Mouse (Mus musculus) myocyte (in vitro differentiated cells): ENCODE measurements around the gene Cd37. TPM values are rescaled to one million over a fixed set of nuclear protein-coding genes. Genes with fewer than 3 reads are reported as not detected.

Source experiments
- H3K27me3 ChIP-seq: one replicate; pipeline ENCODE4 v1.6.1; 2011; ENCODE audit not compliant: control insufficient read depth, insufficient read depth, insufficient read length
- H3K36me3 ChIP-seq: one replicate; pipeline ENCODE4 v1.6.1; 2011; ENCODE audit not compliant: control insufficient read depth, insufficient read depth
- H3K4me2 ChIP-seq: one replicate; pipeline ENCODE4 v1.6.1; 2011; ENCODE audit warnings: low read depth, control low read depth
- H3K4me3 ChIP-seq: one replicate; pipeline ENCODE4 v1.5.1; 2011; ENCODE audit warnings: mild to moderate bottlenecking, control low read depth, moderate library complexity
- H3K79me2 ChIP-seq: one replicate; pipeline ENCODE4 v1.6.1; 2011; ENCODE audit not compliant: control insufficient read depth, insufficient read depth
- H3ac ChIP-seq: one replicate; pipeline ENCODE4 v1.6.1; 2011; ENCODE audit not compliant: control insufficient read depth, insufficient read length
- CEBPB ChIP-seq: IDR thresholded peaks from 2 replicates; pipeline ENCODE4 v1.6.1; 2011; ENCODE audit warnings: mild to moderate bottlenecking, moderate library complexity; ENCODE audit not compliant: poor library complexity, insufficient read depth, severe bottlenecking
- E2F4 ChIP-seq: IDR thresholded peaks from one replicate; pipeline ENCODE4 v1.6.1; 2011; ENCODE audit warnings: mild to moderate bottlenecking, control low read depth, moderate library complexity; ENCODE audit not compliant: insufficient read depth
- MAX ChIP-seq: IDR thresholded peaks from one replicate; pipeline ENCODE4 v1.6.1; 2011; ENCODE audit warnings: low read depth, mild to moderate bottlenecking, control low read depth
- MYOD1 ChIP-seq, 3 experiments: IDR thresholded peaks; one replicate each; pipeline ENCODE4 v1.6.1; 2011; ENCODE audit warnings: control low read depth in 2 of 3, low read depth in 2 of 3, mild to moderate bottlenecking in 2 of 3, moderate library complexity in 1 of 3; ENCODE audit not compliant: insufficient read length in 2 of 3, control insufficient read depth in 1 of 3
- MYOG ChIP-seq, 3 experiments: IDR thresholded peaks; one replicate each; pipeline ENCODE4 v1.6.1; 2011; ENCODE audit warnings: control low read depth in 2 of 3, low read depth in 2 of 3, mild to moderate bottlenecking in 2 of 3; ENCODE audit not compliant: insufficient read length in 2 of 3, control insufficient read depth in 1 of 3, insufficient read depth in 1 of 3
- POLR2A ChIP-seq: IDR thresholded peaks from one replicate; pipeline ENCODE4 v1.6.1; 2011; ENCODE audit warnings: low read depth, mild to moderate bottlenecking, control low read depth, moderate library complexity; ENCODE audit not compliant: insufficient read length
- POLR2AphosphoS2 ChIP-seq: IDR thresholded peaks from one replicate; pipeline ENCODE4 v1.6.1; 2011; ENCODE audit warnings: low read depth, control low read depth; ENCODE audit not compliant: insufficient read length
- REST ChIP-seq: IDR thresholded peaks from one replicate; pipeline ENCODE4 v1.6.1; 2011; ENCODE audit warnings: mild to moderate bottlenecking, control low read depth, moderate library complexity; ENCODE audit not compliant: insufficient read depth, insufficient read length
- SRF ChIP-seq: IDR thresholded peaks from one replicate; pipeline ENCODE4 v1.6.1; 2011; ENCODE audit warnings: low read depth; ENCODE audit not compliant: control insufficient read depth, insufficient read length
- TCF12 ChIP-seq: IDR thresholded peaks from one replicate; pipeline ENCODE4 v1.6.1; 2011; ENCODE audit warnings: mild to moderate bottlenecking, control low read depth; ENCODE audit not compliant: poor library complexity, insufficient read depth, severe bottlenecking
- TCF3 ChIP-seq: IDR thresholded peaks from one replicate; pipeline ENCODE4 v1.6.1; 2011; ENCODE audit warnings: low read depth, control low read depth; ENCODE audit not compliant: insufficient read length
- USF1 ChIP-seq: IDR thresholded peaks from one replicate; pipeline ENCODE4 v1.6.1; 2011; ENCODE audit warnings: low read depth, mild to moderate bottlenecking, control low read depth, moderate library complexity
- polyA plus RNA-seq: library from polyadenylated mRNA; unstranded; fragments of >200 nt; fragmentation: generic; extraction: Trizol; gene quantifications from one replicate; pipeline ENCODE4 v1.2.1, GENCODE M21; 2012; ENCODE audit warnings: missing spikeins

Gene Cd37
- polyA plus RNA-seq, 1 experiment: 0.18 TPM

DNA sequence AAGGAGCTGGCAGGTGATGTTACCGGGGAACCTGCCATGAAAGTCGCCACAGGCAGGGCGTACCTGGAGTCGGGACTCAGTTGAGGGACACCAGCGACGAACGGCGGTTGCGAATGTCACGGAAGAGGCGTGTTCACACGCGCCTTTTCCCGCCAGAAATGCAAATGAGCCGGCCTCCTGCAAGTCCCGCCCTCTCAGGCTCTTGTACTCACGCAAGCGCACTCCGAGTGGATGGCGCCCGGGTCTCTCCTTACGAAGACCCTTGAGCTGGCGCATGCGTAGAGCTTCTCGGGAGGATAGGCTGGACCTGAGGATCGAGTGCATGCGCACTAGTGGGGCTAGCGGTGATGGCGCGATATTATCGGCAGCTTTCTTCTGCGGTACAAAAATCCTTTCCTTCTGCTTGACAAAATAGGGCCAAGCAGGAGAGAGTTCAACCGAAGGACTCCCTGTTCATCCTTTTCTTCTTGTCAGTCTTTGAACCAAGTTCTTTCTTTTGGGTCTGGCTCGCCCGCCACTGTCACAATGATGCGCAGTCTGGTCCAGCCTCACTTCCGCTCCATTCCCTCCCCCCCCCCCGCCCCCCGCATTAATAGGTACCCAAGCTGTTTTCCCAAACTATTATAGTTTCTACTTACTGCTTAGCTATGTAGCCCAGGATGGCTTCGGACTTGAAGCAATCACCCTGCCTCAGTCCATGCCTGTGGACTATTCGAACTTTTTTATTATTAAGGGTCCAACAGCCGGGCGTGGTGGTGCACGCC is 34.4 kb downstream of the Cd37 start, which contains the start of gene Ccdc155:
Gene Ccdc155, minus strand, starts transcription at position 513 of the 764 bp plus-strand sequence.
- no peaks in the 10 kb centered on the region for H3K79me2 ChIP-seq
- H3K36me3 ChIP-seq: no peaks in the 10 kb centered on the region
- peak; percentile 35 for TF ChIP-seq POLR2A
- TF ChIP-seq MAX: no peak
- TF ChIP-seq TCF3: no peak
- TF ChIP-seq REST: no peak
- TF ChIP-seq MYOD1 (IDR thresholded peaks at IDR 0.05; ENCODE audit: control insufficient read depth in 1 of 3, insufficient read length in 2 of 3, low read depth in 2 of 3): no peak
- no peak for TF ChIP-seq E2F4
- no peak for TF ChIP-seq SRF
- peaks cover 16% of the 10 kb centered on the region for H3K27me3 ChIP-seq
- no peak within 1 kb of the TSS for H3K4me3 ChIP-seq
- H3K4me2 ChIP-seq: peak within 1 kb of the TSS; percentile 51
- H3ac ChIP-seq: no peak within 1 kb of the TSS

DNA sequence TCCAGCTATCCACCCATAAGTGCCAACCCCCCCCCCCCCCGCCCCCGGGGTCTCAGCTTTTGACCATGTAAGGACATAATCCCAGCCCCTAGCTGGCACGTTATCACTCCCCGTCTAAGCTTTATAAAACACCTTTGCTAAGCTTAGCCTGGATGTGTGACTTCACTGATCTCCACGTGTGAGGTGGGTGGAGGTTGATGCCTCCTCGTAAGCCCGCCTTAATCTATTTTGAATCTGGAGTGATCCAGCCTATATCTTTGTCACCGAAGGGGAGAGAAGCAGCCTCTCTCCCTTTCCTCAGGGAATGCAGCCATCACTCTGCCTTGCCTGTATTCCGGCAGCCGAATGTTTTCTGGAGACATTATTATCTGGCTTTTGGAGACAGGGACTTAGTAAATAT is 36.3 kb downstream of the Cd37 start:
- Histone ChIP-seq H3K79me2 (no peaks in the 10 kb centered on the region), H3K27me3 (peaks cover 21% of the 10 kb centered on the region), H3ac (no peak overlapping the region), H3K4me2 (no peak overlapping the region), H3K4me3 (no peak overlapping the region), H3K36me3 (no peaks in the 10 kb centered on the region)
- TF ChIP-seq SRF (no peak), POLR2AphosphoS2 (no peak), POLR2A (no peak), CEBPB (no peak), MYOG (IDR thresholded peaks at IDR 0.05; ENCODE audit: control insufficient read depth in 1 of 3, insufficient read depth in 1 of 3, insufficient read length in 2 of 3, low read depth in 2 of 3) (no peak), TCF12 (no peak), TCF3 (no peak), USF1 (no peak), E2F4 (no peak), MAX (no peak), REST (no peak), MYOD1 (IDR thresholded peaks at IDR 0.05; ENCODE audit: control insufficient read depth in 1 of 3, insufficient read length in 2 of 3, low read depth in 2 of 3) (no peak)

DNA sequence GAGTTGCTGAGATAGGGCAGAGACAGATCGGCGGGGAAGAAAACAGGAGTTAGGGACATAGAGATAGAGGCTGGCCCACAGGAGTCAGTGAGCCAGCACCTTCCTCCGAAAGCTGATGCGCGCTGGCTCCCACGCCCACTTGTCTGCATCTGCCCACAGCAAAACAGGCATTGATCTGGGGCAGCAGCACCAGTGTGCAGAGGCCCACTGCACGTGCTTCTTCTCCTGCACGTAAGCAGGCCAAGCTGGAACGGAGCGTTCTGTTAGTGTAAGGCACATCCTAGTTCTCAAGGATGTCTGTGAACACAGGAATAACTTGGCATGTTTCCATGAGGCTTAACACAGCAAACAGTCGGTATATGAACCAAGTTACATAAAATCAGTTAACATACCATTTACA is 40.0 kb downstream of the Cd37 start:
- Histone ChIP-seq H3ac (no peak overlapping the region), H3K79me2 (no peaks in the 10 kb centered on the region)
- TF ChIP-seq TCF3 (no peak), POLR2A (no peak), MYOD1 (IDR thresholded peaks at IDR 0.05; ENCODE audit: control insufficient read depth in 1 of 3, insufficient read length in 2 of 3, low read depth in 2 of 3) (no peak), MYOG (IDR thresholded peaks at IDR 0.05; ENCODE audit: control insufficient read depth in 1 of 3, insufficient read depth in 1 of 3, insufficient read length in 2 of 3, low read depth in 2 of 3) (no peak), USF1 (no peak), CEBPB (no peak), POLR2AphosphoS2 (no peak), MAX (no peak), SRF (no peak), E2F4 (no peak), TCF12 (no peak), REST (no peak)

DNA sequence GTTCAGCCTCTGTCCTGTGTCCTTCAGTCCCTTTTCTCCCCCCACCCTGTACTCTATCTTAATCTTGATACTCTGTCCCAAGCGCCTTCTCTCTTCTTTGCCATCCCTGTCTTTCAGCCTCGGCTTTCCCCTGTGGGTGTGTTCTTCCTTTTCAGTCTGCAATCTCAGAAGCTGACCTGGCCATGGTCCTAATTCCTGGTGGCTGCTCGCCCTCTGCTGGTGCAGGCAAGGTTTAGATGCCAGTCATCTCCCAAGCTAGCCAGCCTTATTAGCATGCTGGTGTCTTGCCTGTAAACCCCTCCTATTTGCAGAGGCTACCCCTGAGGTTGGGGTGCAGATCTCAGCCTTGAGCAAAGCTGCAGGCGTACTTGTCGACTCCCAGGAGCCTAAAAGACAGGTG is 40.5 kb downstream of the Cd37 start:
- H3K27me3 ChIP-seq: peaks cover 17% of the 10 kb centered on the region

More for the DNA sequence above, 40.0 kb downstream of the Cd37 start:
- Histone ChIP-seq H3K4me2 (no peak overlapping the region), H3K4me3 (no peak overlapping the region), H3K27me3 (peaks cover 17% of the 10 kb centered on the region), H3K36me3 (no peaks in the 10 kb centered on the region)

More for the DNA sequence above, 40.5 kb downstream of the Cd37 start:
- Histone ChIP-seq H3K36me3 (no peaks in the 10 kb centered on the region), H3K4me2 (peak overlapping the region; percentile 35), H3ac (no peak overlapping the region), H3K4me3 (no peak overlapping the region), H3K79me2 (no peaks in the 10 kb centered on the region)
- TF ChIP-seq E2F4: no peak
- no peak for TF ChIP-seq POLR2A
- TF ChIP-seq REST: no peak
- no peak for TF ChIP-seq TCF12
- no peak for TF ChIP-seq MAX
- no peak for TF ChIP-seq CEBPB
- no peak for TF ChIP-seq TCF3
- no peak for TF ChIP-seq POLR2AphosphoS2
- no peak for TF ChIP-seq USF1
- TF ChIP-seq MYOD1 (IDR thresholded peaks at IDR 0.05; ENCODE audit: control insufficient read depth in 1 of 3, insufficient read length in 2 of 3, low read depth in 2 of 3): no peak
- TF ChIP-seq SRF: no peak
- no peak for TF ChIP-seq MYOG (IDR thresholded peaks at IDR 0.05; ENCODE audit: control insufficient read depth in 1 of 3, insufficient read depth in 1 of 3, insufficient read length in 2 of 3, low read depth in 2 of 3)
